ENCODE assay signal across 10 mouse cellular contexts in genomic region chr17:42883315-42883714, GRCm38 (mm10). TPM values are rescaled to one million over a fixed set of nuclear protein-coding genes. Genes with fewer than 3 reads are reported as not detected.
DNase-seq lines count a peak whose midpoint lies in the region; ATAC-seq lines count a peak whose summit lies in the region.
"Had no signal": no experiment of that assay in that cellular context is flagged by ENCODE, and none has a peak within 500 bp of the region (broad histone marks: within the 10 kb centered on the region; RNA-seq: fewer than 3 reads in every experiment).

No protein-coding gene starts in this region.

- H3K36me3 ChIP-seq in lung, embryonic 15.5 days: no peaks in the 10 kb centered on the region
- H3K36me3 ChIP-seq in hindbrain, embryonic 16.5 days (ENCODE audit: control insufficient read depth, insufficient read depth, low read length): no peaks in the 10 kb centered on the region

- no peak overlapping the region for H3K4me3 ChIP-seq in lung, embryonic 15.5 days
- no peak overlapping the region for H3K4me3 ChIP-seq in hindbrain, embryonic 16.5 days (ENCODE audit: low read length)
- H3K4me3 ChIP-seq: myocyte had no signal

- DNase-seq in embryo, embryonic 11 days: peak; percentile 4
- no peak for DNase-seq in embryo, embryonic 10.5 days (ENCODE audit: low spot score)
- no peak for DNase-seq in lung, adult 18-20 months
- DNase-seq in frontal cortex, postnatal 36 days (ENCODE audit: low spot score in 2 of 2): peak; percentile 47 to 65
- peak; percentile 19 for DNase-seq in right cerebral cortex, postnatal 14 days
- no peak for DNase-seq in cerebellum, postnatal 10 days
- DNase-seq: cerebellum, postnatal 36 days had no signal

- H3K9ac ChIP-seq in lung, embryonic 15.5 days: no peak overlapping the region
- no peak overlapping the region for H3K9ac ChIP-seq in hindbrain, embryonic 16.5 days (ENCODE audit: low read depth, low read length)

- ATAC-seq in lung, embryonic 15.5 days (ENCODE audit: borderline replicate concordance, extremely low read depth, low FRiP score, low TSS enrichment): peak; percentile 54; the same call in 1 of the 2 replicates
- ATAC-seq in hindbrain, embryonic 16.5 days: no peak

- 47% methylated on average over 9 of the region's 9 CpGs for WGBS in lung, embryonic 15.5 days
- 61% methylated on average over 9 of the region's 9 CpGs for WGBS in hindbrain, embryonic 16.5 days

- H3K4me2 ChIP-seq in lung, embryonic 15.5 days: no peak overlapping the region
- H3K4me2 ChIP-seq in hindbrain, embryonic 16.5 days (ENCODE audit: low read length): no peak overlapping the region

- H3K27me3 ChIP-seq in lung, embryonic 15.5 days: no peaks in the 10 kb centered on the region
- no peaks in the 10 kb centered on the region for H3K27me3 ChIP-seq in hindbrain, embryonic 16.5 days (replicated peaks; ENCODE audit: control insufficient read depth, insufficient read depth, low read length)

- H3K27ac ChIP-seq in lung, embryonic 15.5 days: no peak overlapping the region
- no peak overlapping the region for H3K27ac ChIP-seq in hindbrain, embryonic 16.5 days (ENCODE audit: low read depth, low read length)

- peaks cover 22% of the 10 kb centered on the region for H3K4me1 ChIP-seq in lung, embryonic 15.5 days
- H3K4me1 ChIP-seq in hindbrain, embryonic 16.5 days (ENCODE audit: control insufficient read depth, insufficient read depth, low read depth, low read length): no peaks in the 10 kb centered on the region

- no peaks in the 10 kb centered on the region for H3K9me3 ChIP-seq in lung, embryonic 15.5 days
- no peaks in the 10 kb centered on the region for H3K9me3 ChIP-seq in hindbrain, embryonic 16.5 days (ENCODE audit: control insufficient read depth, low read length)

RNA-seq across cellular contexts. Expression of gene Cd2ap, which starts 6.8 kb away (rescaled TPM):
- 28.1 and 29.6 TPM in 2 replicates for polyA plus RNA-seq in lung, embryonic 15.5 days (2015; fragmentation: Nextera tagmentation; extraction: Ambion mirVana)
- 6.8 and 7.1 TPM in 2 replicates for polyA plus RNA-seq in hindbrain, embryonic 16.5 days (2015; fragmentation: Nextera tagmentation; extraction: Ambion mirVana)

Comparison
In these comparisons a context has a peak if more than half of its experiments do, and no peak if none do; other contexts are left out.
1. DNase-seq: peak in embryo, embryonic 11 days (single experiment), frontal cortex, postnatal 36 days (2 of 2) and right cerebral cortex, postnatal 14 days (single experiment); none in embryo, embryonic 10.5 days (single experiment), lung, adult 18-20 months (0 of 2) and cerebellum, postnatal 10 days (0 of 2).